Mouse (Mus musculus): ENCODE data around the gene Olfr971.
"Not testable (repeated sequence)": the region's sequence is repeated elsewhere in the genome, so short reads cannot be mapped to it uniquely, and the experiment has no call there.

Gene Olfr971

GRCm38 (mm10) chr9:39836576-39836975 is at the start of gene Olfr971:
Olfr971 (plus strand) TSS chr9:39836876.
- DNase-seq (ENCODE audit: low read depth): not testable (repeated sequence)

- no peak for DNase-seq (ENCODE audit: low read depth)
These were observed 46.1 kb upstream of the Olfr971 start, which contains the start of gene Olfr969 for GRCm38 (mm10) chr9:39790558-39790957. Olfr969 (plus strand) TSS chr9:39790945.

GRCm38 (mm10) chr9:39808560-39808959 is 28.1 kb upstream of the Olfr971 start, which contains the start of gene Olfr970:
Olfr970 (plus strand) TSS chr9:39808860.
- DNase-seq (ENCODE audit: low read depth): no peak

DNA sequence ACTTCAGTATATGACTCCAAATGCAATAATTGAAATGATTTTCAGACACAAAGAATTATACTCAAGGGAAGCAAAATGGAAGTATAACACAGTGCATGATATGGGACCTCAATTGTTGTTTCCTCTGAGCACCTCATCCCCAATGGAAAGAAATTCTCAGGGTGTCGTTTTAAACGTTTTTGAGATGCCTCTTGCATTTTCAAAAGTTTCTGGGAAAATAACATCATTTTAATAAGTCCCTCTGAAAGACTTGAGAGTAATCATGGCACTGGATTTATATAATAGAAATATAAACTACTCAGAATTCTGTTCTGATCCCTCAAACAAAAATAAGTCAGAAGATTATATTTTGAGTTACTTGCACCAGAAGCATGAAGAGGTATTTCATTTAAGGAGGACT is 29.4 kb downstream of the Olfr971 start, which contains the start of gene Olfr972:
Olfr972 (plus strand) TSS at position 301 of the 400 bp plus-strand sequence.
- no peak for DNase-seq (ENCODE audit: low read depth)

GRCm38 (mm10) chr9:39871986-39872385 is 35.3 kb downstream of the Olfr971 start:
- not testable (repeated sequence) for DNase-seq (ENCODE audit: low read depth)

DNA sequence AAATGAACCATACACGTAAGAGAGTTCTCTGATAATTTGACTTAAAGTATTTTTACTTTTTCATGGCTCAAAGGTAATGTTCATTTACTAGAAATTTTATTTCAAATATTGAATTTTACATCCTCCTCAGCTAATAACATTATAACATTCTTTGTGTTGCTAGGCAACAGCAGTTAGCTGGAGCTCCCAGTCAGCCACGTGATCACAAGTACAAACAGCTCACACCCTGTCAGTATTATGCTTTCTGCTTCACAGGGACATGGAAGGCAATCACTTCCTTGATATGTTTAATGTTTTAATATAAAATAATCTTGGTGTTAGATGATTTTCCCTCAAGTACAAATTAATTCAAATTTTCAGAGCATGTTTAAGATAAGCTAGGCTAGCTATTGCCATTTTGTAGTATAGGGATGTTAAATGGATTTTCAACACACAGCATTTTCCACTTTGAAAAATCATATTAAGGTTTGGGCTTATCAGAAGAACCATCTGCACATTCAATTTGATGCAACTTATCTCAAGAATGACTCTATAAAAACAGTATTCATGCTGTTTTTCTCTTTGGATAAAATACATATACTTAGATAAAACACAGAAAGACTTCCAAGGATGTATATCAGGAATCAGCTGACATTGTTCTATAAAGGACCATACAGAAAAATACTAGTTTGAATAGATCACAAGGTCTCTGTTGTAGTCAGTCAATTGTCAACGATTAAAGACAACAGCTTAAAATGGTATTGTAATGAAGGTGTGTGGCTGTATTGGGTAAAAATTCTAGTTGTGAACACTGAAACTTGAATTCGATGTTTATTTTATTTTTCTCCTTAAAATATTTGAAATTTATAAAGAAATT is 41.1 kb downstream of the Olfr971 start:
- not testable (repeated sequence) for DNase-seq (ENCODE audit: low read depth)
